Mouse (Mus musculus): ENCODE results near the gene Rpusd4.

Gene Rpusd4

GRCm38 (mm10) chr9:35289992-35290391, 22.3 kb downstream of the Rpusd4 start:
- peak; percentile 83 for DNase-seq

GRCm38 (mm10) chr9:35290417-35290816, 22.8 kb downstream of the Rpusd4 start:
- DNase-seq: no peak

- peak; percentile 95 for DNase-seq
Measured at GRCm38 (mm10) chr9:35290916-35291315, 23.3 kb downstream of the Rpusd4 start.

DNA sequence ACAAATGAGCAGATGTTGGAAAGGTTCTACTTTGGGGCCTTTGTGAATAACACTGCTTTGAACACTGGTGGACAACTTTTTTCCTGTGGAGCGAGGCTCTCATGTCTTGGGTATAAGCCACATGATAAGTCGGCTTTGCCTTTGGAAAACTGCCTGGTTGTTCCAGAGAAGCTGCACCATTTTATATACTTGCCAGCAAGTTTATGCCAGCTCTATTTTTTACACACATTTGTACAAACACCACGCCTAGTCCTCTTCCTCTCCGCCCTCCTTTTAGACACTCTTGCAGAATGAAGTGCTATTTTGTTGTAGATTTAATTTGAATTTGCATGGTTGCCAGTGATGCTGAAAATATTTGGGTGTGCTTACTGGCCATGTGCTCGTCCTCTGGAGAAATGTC, 25.8 kb downstream of the Rpusd4 start:
- DNase-seq: peak; percentile 95

GRCm38 (mm10) chr9:35297791-35298190, 30.1 kb downstream of the Rpusd4 start:
- no peak for DNase-seq

- DNase-seq: no peak
Measured at GRCm38 (mm10) chr9:35302172-35302571, 34.5 kb downstream of the Rpusd4 start.

DNA sequence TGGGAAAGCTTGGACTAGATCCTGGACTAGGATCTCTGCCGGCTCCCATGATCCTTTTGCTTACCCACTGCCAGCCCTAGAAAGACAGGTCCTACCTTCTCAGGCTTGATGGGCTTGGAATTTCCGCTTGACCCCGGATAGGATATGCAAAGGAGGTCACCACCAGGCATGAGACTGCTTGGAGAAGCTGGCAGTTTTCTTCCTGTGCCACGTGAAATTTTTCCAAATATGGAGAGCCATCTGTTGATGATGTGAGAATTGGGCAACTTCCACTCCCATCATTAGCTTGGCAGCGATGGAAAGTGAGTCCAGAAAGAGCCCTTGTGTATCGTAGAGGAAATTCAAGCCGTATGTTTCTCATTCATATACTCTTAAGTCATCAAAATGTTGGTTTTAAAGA, 39.8 kb downstream of the Rpusd4 start:
- DNase-seq: no peak

DNA sequence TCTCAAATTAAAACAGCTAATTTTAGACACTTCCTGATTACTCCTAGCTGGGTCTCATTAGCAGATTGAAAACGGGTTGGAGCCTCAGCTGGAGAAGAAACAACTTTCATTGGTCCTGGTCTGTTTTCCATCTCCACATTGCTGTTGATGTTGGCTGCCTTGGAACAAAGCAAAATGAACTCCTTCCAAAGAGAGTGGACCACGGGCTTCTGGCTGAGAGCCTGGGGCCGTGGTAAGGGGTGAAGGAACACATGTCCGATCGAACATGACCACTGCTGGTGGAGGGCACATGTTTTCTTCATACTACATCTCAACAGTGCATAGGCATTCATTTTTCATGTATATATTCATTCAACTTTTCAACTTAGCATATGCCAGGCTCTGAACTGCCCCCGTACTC, 42.7 kb downstream of the Rpusd4 start:
- DNase-seq: peak; percentile 91

- DNase-seq: peak; percentile 97
Measured at GRCm38 (mm10) chr9:35312516-35312915, 44.9 kb downstream of the Rpusd4 start.

GRCm38 (mm10) chr9:35313601-35314000, 45.9 kb downstream of the Rpusd4 start:
- no peak for DNase-seq

- no peak for DNase-seq
Measured at GRCm38 (mm10) chr9:35314254-35314653, 46.6 kb downstream of the Rpusd4 start.

- DNase-seq: peak; percentile 97
Measured at GRCm38 (mm10) chr9:35316771-35317211, 49.1 kb downstream of the Rpusd4 start.

DNA sequence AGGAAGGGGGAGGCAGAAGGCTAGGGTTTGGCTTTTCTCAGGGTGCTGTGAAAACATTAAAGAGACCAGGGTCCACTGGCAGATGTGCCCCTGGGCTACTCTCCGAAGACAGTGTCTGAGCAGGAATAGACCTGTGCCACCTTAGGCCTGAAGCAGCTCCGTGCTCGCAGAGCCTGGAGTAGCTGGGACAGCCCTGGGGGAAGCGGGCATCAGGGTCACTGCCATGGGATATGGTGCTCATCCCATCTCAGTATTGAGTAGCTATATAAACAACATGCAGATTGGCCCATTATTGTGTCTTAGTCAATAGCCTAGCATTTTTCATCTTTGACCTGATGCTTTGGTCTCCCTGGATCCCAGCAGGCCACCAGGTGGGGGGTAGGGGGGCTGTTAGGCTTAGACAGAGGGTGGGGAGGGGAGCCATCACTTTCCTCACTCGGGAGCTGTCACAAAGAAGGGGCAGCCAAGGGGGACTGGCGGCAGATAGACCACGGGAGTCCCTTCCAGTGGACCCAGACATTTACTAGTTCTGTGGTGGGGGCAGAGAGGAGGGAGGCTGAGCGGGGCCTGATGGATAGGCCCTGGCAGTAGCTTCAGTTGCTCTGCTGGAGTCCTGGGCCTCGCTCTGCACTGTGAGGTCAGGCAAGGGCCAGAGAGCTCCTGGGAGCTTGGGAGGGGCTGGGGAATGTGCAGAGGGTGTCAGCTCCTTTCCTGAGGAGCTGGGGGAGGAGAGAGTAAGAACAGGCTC, 49.7 kb downstream of the Rpusd4 start:
- DNase-seq: no peak

GRCm38 (mm10) chr9:35318537-35319172, 51.0 kb downstream of the Rpusd4 start:
- DNase-seq: no peak

DNA sequence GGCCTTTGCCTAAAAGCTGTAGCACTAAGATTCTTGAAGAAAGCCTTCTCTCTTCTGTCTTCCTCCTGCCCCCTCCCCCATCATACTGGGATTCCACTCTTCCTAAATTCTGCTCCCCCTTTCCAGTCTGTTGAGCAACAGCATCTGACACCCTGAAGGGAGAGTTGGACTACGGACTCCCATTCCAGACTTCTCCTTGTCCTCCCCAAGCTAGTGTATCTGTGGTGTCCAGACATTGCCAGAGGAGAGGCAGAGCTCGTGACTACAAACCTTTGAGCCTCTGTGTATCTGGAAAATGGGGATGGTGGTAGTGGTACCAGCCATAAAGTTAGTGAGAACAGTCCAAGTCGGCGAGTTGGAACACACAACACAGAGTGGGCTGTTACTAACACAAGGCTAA, 52.6 kb downstream of the Rpusd4 start:
- DNase-seq: no peak

DNA sequence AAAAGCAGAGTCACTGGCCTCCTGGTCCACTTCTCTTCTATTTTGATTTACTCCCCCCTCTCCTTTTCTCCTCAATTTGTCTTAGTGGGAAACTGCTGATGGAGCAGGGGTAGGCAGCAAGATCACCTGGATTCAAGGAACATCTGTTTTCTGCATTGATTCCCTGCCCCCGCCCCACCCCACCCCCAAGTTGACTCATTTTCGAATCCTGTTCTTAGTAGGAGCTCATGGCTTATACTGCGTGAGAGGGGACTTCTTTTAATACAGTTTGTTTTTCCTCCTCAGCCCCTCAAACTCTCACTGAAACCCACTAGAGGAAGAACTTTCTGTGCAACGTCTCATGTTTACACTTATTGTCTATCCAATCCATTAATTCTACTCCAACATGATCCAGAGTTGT, 56.3 kb downstream of the Rpusd4 start:
- DNase-seq: no peak

DNA sequence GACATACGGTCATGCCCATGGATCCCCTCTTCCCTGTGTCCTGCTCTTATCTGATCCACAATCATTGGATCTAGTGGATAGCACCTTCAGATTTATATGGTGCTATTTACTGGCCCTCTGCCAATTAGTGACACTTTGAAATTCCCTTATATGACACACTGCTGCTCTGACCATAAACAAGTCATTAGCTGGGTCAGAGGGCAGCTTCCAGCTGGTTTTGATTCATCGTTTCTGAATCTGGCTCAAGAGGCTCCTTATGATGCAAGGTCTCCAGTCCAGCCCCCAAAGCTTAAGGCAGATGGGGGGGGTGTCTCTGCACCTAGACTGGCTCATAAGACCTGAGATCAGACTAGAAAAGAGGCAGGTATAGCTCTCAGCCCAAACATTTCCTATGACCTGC, 56.9 kb downstream of the Rpusd4 start:
- no peak for DNase-seq

DNA sequence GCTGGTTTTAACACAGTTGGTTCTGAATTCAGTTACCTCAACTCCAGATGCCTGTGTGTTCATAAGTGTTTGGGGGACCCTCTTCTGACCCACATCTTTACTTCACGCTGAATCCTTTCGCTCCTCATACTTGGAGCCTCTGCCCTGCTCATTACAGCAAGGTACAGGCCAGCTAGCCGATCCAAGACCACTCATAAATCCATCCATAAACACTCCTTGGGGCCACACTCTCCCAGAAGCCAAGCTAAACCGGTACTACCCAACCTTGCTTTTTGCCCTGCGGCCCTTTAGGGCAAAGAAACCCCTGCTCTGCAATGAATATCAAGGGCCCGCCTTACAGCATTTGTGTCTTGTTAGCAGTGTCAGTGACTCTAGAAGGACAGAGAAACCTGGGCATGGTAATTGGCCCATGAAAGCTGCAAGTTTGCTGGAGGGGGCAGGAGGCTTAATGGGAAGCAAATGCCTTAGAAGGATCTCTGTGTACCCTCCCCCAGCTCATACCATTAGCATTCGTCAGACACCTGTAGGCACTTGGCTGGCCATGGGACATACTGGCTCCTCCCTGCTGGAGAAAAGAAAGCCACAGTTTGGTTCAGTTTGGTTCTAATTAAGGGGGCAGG, 59.1 kb downstream of the Rpusd4 start:
- no peak for DNase-seq
